Mouse (Mus musculus): ENCODE results near the gene Tgm3.

Tgm3 gene

DNA sequence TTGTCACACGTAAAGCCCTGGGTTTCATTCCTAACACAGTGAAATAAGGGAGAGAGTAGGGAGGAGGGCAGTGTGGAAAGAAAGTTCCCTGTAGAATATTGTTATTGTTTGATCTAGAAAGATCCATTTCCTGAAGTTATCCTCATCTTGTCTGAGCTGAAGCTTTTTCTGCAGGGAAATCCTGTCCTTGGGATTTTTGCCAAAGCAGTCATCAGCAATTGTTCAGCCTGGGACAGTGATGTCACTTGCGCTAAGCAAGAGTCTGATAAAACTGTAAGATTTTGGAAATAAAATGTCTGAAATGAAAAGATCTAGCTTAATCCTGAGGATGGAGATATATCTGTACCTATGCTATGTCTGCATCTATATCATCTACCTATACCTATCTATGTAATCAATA is 58.2 kb downstream of the Tgm3 start:
- no peak for DNase-seq (ENCODE audit: low spot score in 2 of 2)

Measured in right cerebral cortex, postnatal 10 days (tissue).